8 mouse cellular contexts compared by ENCODE assay signal in the genomic region with DNA sequence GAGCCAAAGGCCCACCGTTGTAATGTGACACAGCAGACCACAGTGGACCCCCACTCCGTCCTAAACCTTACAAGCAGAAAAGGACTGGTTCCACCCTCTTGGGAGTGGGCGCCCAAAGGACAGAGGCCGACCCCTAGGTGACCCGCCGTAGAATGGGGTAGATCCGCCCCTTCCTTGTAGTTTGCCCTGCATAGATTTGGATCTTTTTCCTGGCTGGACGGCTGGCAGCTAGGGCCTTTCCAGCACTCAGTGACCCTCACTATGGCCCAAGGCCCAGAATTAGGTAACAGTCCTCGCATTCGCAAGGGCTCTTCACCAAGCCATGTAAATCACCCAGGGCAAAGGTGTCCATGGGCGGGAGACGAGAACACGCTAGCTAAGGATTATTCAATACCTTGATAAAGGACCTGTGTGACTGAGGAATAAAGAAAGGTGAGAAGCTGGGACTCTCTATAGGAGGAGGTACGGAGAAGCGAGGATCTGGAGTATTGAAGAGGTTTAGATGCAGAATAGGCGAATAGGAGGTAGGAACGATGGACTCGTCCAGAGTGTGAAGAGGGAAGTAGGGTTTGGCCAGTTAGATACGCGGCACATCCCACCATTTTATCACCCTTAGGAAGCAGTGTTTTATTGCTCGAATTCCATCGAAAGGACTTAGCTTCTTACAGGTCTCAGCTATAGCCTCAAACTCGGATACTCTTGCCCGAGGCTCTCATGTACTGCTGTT. TPM values are rescaled to one million over a fixed set of nuclear protein-coding genes. Genes with fewer than 3 reads are reported as not detected.
DNase-seq lines count a peak whose midpoint lies in the region; ATAC-seq and TF ChIP-seq lines count a peak whose summit lies in the region.

No protein-coding gene starts in this region.

- peak overlapping the region; percentile 98 for H3K4me2 ChIP-seq in neural tube, embryonic 11.5 days (ENCODE audit: low read depth)
- H3K4me2 ChIP-seq in embryonic facial prominence, embryonic 14.5 days (ENCODE audit: low read depth, low read length) = peak overlapping the region; percentile 90
- peak overlapping the region; percentile 95 for H3K4me2 ChIP-seq in lung, embryonic 15.5 days
- peak overlapping the region; percentile 88 for H3K4me2 ChIP-seq in stomach, postnatal 0 days (replicated peaks; ENCODE audit: low read depth)

- no peak for TF ChIP-seq CTCF in stomach, postnatal 0 days (IDR thresholded peaks at IDR 0.05; ENCODE audit: low read depth)

- H3K9ac ChIP-seq in neural tube, embryonic 11.5 days (ENCODE audit: low read length) = peak overlapping the region; percentile 63
- peak overlapping the region; percentile 91 for H3K9ac ChIP-seq in embryonic facial prominence, embryonic 14.5 days (ENCODE audit: low read depth, low read length)
- peak overlapping the region; percentile 92 for H3K9ac ChIP-seq in lung, embryonic 15.5 days
- H3K9ac ChIP-seq in stomach, postnatal 0 days (ENCODE audit: low read length) = peak overlapping the region; percentile 61

- DNase-seq in neural tube, embryonic 11.5 days (ENCODE audit: low spot score) = no peak
- no peak for DNase-seq in neural tube, embryonic 10.5 days (ENCODE audit: extremely low spot score, low spot score)
- no peak for DNase-seq in embryonic facial prominence, embryonic 14.5 days (ENCODE audit: low spot score)
- peak; percentile 91 for DNase-seq in kidney, adult 11 months
- no peak for DNase-seq in stomach, postnatal 0 days (ENCODE audit: low spot score)
- DNase-seq in T-cell, adult 2 months (ENCODE audit: low spot score) = no peak
- no peak for DNase-seq in thymus, postnatal 10 days (ENCODE audit: low spot score in 2 of 2)

- 10% methylated on average over 24 of the region's 24 CpGs for WGBS in neural tube, embryonic 11.5 days
- WGBS in embryonic facial prominence, embryonic 14.5 days = 21% methylated on average over 24 of the region's 24 CpGs
- WGBS in lung, embryonic 15.5 days = 15% methylated on average over 24 of the region's 24 CpGs
- WGBS in stomach, postnatal 0 days = 14% methylated on average over 24 of the region's 24 CpGs

- H3K27ac ChIP-seq in neural tube, embryonic 11.5 days (ENCODE audit: low read depth, low read length) = peak overlapping the region; percentile 91
- peak overlapping the region; percentile 89 for H3K27ac ChIP-seq in embryonic facial prominence, embryonic 14.5 days (replicated peaks; ENCODE audit: low read depth, low read length)
- peak overlapping the region; percentile 90 for H3K27ac ChIP-seq in lung, embryonic 15.5 days
- peak overlapping the region; percentile 93 for H3K27ac ChIP-seq in stomach, postnatal 0 days (replicated peaks)

- H3K27me3 ChIP-seq in neural tube, embryonic 11.5 days (ENCODE audit: control insufficient read depth, insufficient read depth, low read length) = no peaks in the 10 kb centered on the region
- H3K27me3 ChIP-seq in embryonic facial prominence, embryonic 14.5 days (replicated peaks; ENCODE audit: control insufficient read depth, insufficient read depth, low read length) = no peaks in the 10 kb centered on the region
- no peaks in the 10 kb centered on the region for H3K27me3 ChIP-seq in lung, embryonic 15.5 days
- no peaks in the 10 kb centered on the region for H3K27me3 ChIP-seq in stomach, postnatal 0 days (ENCODE audit: control insufficient read depth, insufficient read depth, low read length)

- ATAC-seq in neural tube, embryonic 11.5 days (ENCODE audit: insufficient read depth, low FRiP score, low TSS enrichment) = no peak; the same call in 1 of the 2 replicates
- no peak for ATAC-seq in embryonic facial prominence, embryonic 14.5 days (ENCODE audit: low read depth)
- ATAC-seq in lung, embryonic 15.5 days (ENCODE audit: borderline replicate concordance, extremely low read depth, low FRiP score, low TSS enrichment) = no peak
- no peak for ATAC-seq in stomach, postnatal 0 days (ENCODE audit: low FRiP score, low TSS enrichment)

- no peak for TF ChIP-seq EP300 in stomach, postnatal 0 days (optimal IDR thresholded peaks at IDR 0.05)

- H3K4me3 ChIP-seq in neural tube, embryonic 11.5 days (ENCODE audit: low read depth, low read length) = peak overlapping the region; percentile 86
- peak overlapping the region; percentile 74 for H3K4me3 ChIP-seq in embryonic facial prominence, embryonic 14.5 days (ENCODE audit: low read depth, low read length)
- H3K4me3 ChIP-seq in lung, embryonic 15.5 days = peak overlapping the region; percentile 95
- H3K4me3 ChIP-seq in stomach, postnatal 0 days (ENCODE audit: low read depth, low read length) = peak overlapping the region; percentile 89

- no peaks in the 10 kb centered on the region for H3K9me3 ChIP-seq in neural tube, embryonic 11.5 days (ENCODE audit: control insufficient read depth, low read length)
- H3K9me3 ChIP-seq in embryonic facial prominence, embryonic 14.5 days (ENCODE audit: control insufficient read depth, low read length) = no peaks in the 10 kb centered on the region
- no peaks in the 10 kb centered on the region for H3K9me3 ChIP-seq in lung, embryonic 15.5 days
- H3K9me3 ChIP-seq in stomach, postnatal 0 days (ENCODE audit: control insufficient read depth, low read length) = no peaks in the 10 kb centered on the region

- peaks cover 23% of the 10 kb centered on the region for H3K4me1 ChIP-seq in neural tube, embryonic 11.5 days (ENCODE audit: control insufficient read depth, insufficient read depth, low read length)
- H3K4me1 ChIP-seq in embryonic facial prominence, embryonic 14.5 days (ENCODE audit: control insufficient read depth, insufficient read depth, low read length) = peaks cover 17% of the 10 kb centered on the region
- peaks cover 36% of the 10 kb centered on the region for H3K4me1 ChIP-seq in lung, embryonic 15.5 days
- 0 out of 2 replicates have a peak, but pooled peaks cover 5% of the 10 kb centered on the region for H3K4me1 ChIP-seq in stomach, postnatal 0 days (replicated peaks; ENCODE audit: control insufficient read depth, insufficient read depth)

- H3K36me3 ChIP-seq in neural tube, embryonic 11.5 days (ENCODE audit: control insufficient read depth, insufficient read depth, low read length) = peaks cover 4% of the 10 kb centered on the region; the same call in 1 of the 2 replicates
- peaks cover 21% of the 10 kb centered on the region for H3K36me3 ChIP-seq in embryonic facial prominence, embryonic 14.5 days (ENCODE audit: control insufficient read depth, insufficient read depth, low read length)
- peaks cover 16% of the 10 kb centered on the region for H3K36me3 ChIP-seq in lung, embryonic 15.5 days
- H3K36me3 ChIP-seq in stomach, postnatal 0 days (ENCODE audit: control insufficient read depth, insufficient read depth, low read length) = peaks cover 8% of the 10 kb centered on the region

RNA-seq across cellular contexts. Expression of gene Agpat1, which starts 0.6 kb away (rescaled TPM):
- 83.3 and 91.2 TPM in 2 replicates for polyA plus RNA-seq in neural tube, embryonic 11.5 days (2014; fragmentation: Nextera tagmentation; extraction: Ambion mirVana)
- polyA plus RNA-seq in embryonic facial prominence, embryonic 14.5 days (2014; fragmentation: Nextera tagmentation; extraction: Ambion mirVana) = 54.8 and 60.5 TPM in 2 replicates
- 51.8 and 51.9 TPM in 2 replicates for polyA plus RNA-seq in lung, embryonic 15.5 days (2015; fragmentation: Nextera tagmentation; extraction: Ambion mirVana)
- 27.6 and 31.3 TPM in 2 replicates for polyA plus RNA-seq in stomach, postnatal 0 days (2015; fragmentation: Nextera tagmentation; extraction: Ambion mirVana)

RNA-seq across cellular contexts. Expression of gene Rnf5, which starts 1.2 kb away (rescaled TPM):
- polyA plus RNA-seq in neural tube, embryonic 11.5 days (2014; fragmentation: Nextera tagmentation; extraction: Ambion mirVana) = 177 and 187 TPM in 2 replicates
- 80.8 and 85.3 TPM in 2 replicates for polyA plus RNA-seq in embryonic facial prominence, embryonic 14.5 days (2014; fragmentation: Nextera tagmentation; extraction: Ambion mirVana)
- 122 and 124 TPM in 2 replicates for polyA plus RNA-seq in lung, embryonic 15.5 days (2015; fragmentation: Nextera tagmentation; extraction: Ambion mirVana)
- 82.9 and 83.6 TPM in 2 replicates for polyA plus RNA-seq in stomach, postnatal 0 days (2015; fragmentation: Nextera tagmentation; extraction: Ambion mirVana)

RNA-seq across cellular contexts. Expression of gene Ager, which starts 7.0 kb away (rescaled TPM):
- polyA plus RNA-seq in neural tube, embryonic 11.5 days (2014; fragmentation: Nextera tagmentation; extraction: Ambion mirVana) = 2.3 and 2.4 TPM in 2 replicates
- 2.0 and 2.3 TPM in 2 replicates for polyA plus RNA-seq in embryonic facial prominence, embryonic 14.5 days (2014; fragmentation: Nextera tagmentation; extraction: Ambion mirVana)
- polyA plus RNA-seq in lung, embryonic 15.5 days (2015; fragmentation: Nextera tagmentation; extraction: Ambion mirVana) = 197 and 248 TPM in 2 replicates
- 1.5 and 1.8 TPM in 2 replicates for polyA plus RNA-seq in stomach, postnatal 0 days (2015; fragmentation: Nextera tagmentation; extraction: Ambion mirVana)

RNA-seq across cellular contexts. Expression of gene Egfl8, which starts 11.1 kb away (rescaled TPM):
- polyA plus RNA-seq in neural tube, embryonic 11.5 days (2014; fragmentation: Nextera tagmentation; extraction: Ambion mirVana) = 10.2 and 12.1 TPM in 2 replicates
- 12.3 and 14.0 TPM in 2 replicates for polyA plus RNA-seq in embryonic facial prominence, embryonic 14.5 days (2014; fragmentation: Nextera tagmentation; extraction: Ambion mirVana)
- polyA plus RNA-seq in lung, embryonic 15.5 days (2015; fragmentation: Nextera tagmentation; extraction: Ambion mirVana) = 2.2 and 2.8 TPM in 2 replicates
- 4.4 and 4.9 TPM in 2 replicates for polyA plus RNA-seq in stomach, postnatal 0 days (2015; fragmentation: Nextera tagmentation; extraction: Ambion mirVana)

RNA-seq across cellular contexts. Expression of gene Pbx2, which starts 13.6 kb away (rescaled TPM):
- 17.0 and 17.3 TPM in 2 replicates for polyA plus RNA-seq in neural tube, embryonic 11.5 days (2014; fragmentation: Nextera tagmentation; extraction: Ambion mirVana)
- 11.3 and 12.2 TPM in 2 replicates for polyA plus RNA-seq in embryonic facial prominence, embryonic 14.5 days (2014; fragmentation: Nextera tagmentation; extraction: Ambion mirVana)
- polyA plus RNA-seq in lung, embryonic 15.5 days (2015; fragmentation: Nextera tagmentation; extraction: Ambion mirVana) = 8.8 and 9.8 TPM in 2 replicates
- polyA plus RNA-seq in stomach, postnatal 0 days (2015; fragmentation: Nextera tagmentation; extraction: Ambion mirVana) = 4.3 and 4.6 TPM in 2 replicates

Comparison
In these comparisons a context has a peak if more than half of its experiments do, and no peak if none do; other contexts are left out.
1. RNA of gene Ager, which starts 7.0 kb away (polyA plus RNA-seq): 197 to 248 TPM in lung, embryonic 15.5 days; 2.3 to 2.4 TPM in neural tube, embryonic 11.5 days, 2.0 to 2.3 TPM in embryonic facial prominence, embryonic 14.5 days and 1.5 to 1.8 TPM in stomach, postnatal 0 days; every median in the first group is over 10 times any median in the second.
2. Peak in every context shown above with its lines, with median percentiles within 50 percentile points of each other: H3K27ac ChIP-seq, H3K4me2 ChIP-seq, H3K4me3 ChIP-seq and H3K9ac ChIP-seq.